Mouse (Mus musculus) cerebellum, adult 8-10 months (tissue): Measurements from ENCODE around the gene Txndc17.
A peak's percentile ranks its signal among the peaks of the same experiment; 100 is the strongest.

Experiments used
- DNase-seq: peaks from one replicate; pipeline ENCODE4 v3.0.0; 2022

Txndc17 gene

GRCm38 (mm10) chr11:72224865-72225264 lies 17.5 kb downstream of the Txndc17 start:
- DNase-seq = peak; percentile 77

GRCm38 (mm10) chr11:72226020-72226791 lies 18.9 kb downstream of the Txndc17 start:
- peak; percentile 49 for DNase-seq

- DNase-seq = no peak
These were observed 19.6 kb downstream of the Txndc17 start for GRCm38 (mm10) chr11:72226901-72227300.

- no peak for DNase-seq
These were observed 21.2 kb downstream of the Txndc17 start for GRCm38 (mm10) chr11:72228513-72228912.

GRCm38 (mm10) chr11:72232068-72232467 lies 24.7 kb downstream of the Txndc17 start:
- no peak for DNase-seq

GRCm38 (mm10) chr11:72232991-72233390 lies 25.6 kb downstream of the Txndc17 start:
- DNase-seq = no peak

GRCm38 (mm10) chr11:72234013-72234412 lies 26.7 kb downstream of the Txndc17 start:
- DNase-seq = no peak

- DNase-seq = no peak
These were observed 32.9 kb downstream of the Txndc17 start for GRCm38 (mm10) chr11:72240062-72240860.

GRCm38 (mm10) chr11:72245196-72245753 lies 37.9 kb downstream of the Txndc17 start:
- no peak for DNase-seq

GRCm38 (mm10) chr11:72255629-72256028 lies 48.3 kb downstream of the Txndc17 start:
- DNase-seq = no peak

GRCm38 (mm10) chr11:72256441-72256840 lies 49.1 kb downstream of the Txndc17 start:
- no peak for DNase-seq
